Mouse (Mus musculus) right cerebral cortex, postnatal 36 days (tissue): Measurements from ENCODE around the gene Trap1a.
"Not testable (repeated sequence)": the region's sequence is repeated elsewhere in the genome, so short reads cannot be mapped to it uniquely, and the experiment has no call there.

Experiments
- DNase-seq, 2 experiments: peaks; one replicate each; pipeline ENCODE4 v3.0.0; 2022; ENCODE audit warnings: low spot score in 2 of 2, mixed read lengths in 1 of 2

The Trap1a gene

DNA sequence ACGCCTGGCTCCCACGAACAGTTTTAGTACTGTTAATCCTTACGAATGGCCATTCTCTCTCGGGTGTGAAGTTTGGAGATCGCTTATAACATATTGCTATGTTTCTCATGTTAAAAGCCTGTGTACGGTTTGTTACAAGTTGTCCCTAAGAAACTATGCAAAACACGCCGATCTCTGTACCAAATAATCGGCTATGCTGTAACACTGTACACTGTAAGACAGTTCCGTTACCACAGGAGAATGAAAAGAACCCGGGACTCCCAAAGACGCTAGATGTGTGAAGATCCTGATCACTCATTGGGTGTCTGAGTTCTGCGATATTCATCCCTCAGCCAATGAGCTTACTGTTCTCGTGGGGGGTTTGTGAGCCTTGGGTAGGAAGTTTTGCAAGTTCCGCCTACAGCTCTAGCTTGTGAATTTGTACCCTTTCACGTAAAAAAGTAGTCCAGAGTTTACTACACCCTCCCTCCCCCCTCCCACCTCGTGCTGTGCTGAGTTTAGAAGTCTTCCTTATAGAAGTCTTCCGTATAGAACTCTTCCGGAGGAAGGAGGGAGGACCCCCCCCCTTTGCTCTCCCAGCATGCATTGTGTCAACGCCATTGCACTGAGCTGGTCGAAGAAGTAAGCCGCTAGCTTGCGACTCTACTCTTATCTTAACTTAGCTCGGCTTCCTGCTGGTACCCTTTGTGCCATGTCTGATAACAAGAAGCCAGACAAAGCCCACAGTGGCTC is at the start of gene Trap1a:
TSS of gene Trap1a (plus strand) at position 421 of the 732 bp plus-strand sequence.
- DNase-seq = no peak

DNA sequence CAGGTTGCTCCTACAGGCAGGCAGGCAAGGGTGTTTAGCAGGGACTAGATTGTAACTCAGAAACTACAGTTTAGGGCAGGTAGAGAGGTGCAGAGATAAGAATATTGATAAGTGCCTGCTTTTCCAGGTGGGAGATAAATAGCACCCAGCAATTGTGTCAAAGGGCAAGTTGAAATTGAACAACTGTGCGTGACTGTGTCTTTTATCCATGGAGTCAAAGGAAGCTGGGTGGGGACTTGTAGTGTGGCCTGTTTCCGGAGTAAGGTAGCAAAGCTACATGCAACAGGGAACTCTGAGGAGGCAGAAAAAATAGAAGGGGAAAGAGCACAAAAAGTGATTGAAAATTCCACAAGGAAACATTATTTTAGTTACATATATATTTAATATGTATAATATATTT is 40.4 kb upstream of the Trap1a start:
- DNase-seq = no peak

GRCm38 (mm10) chrX:139295325-139295724 is 38.2 kb upstream of the Trap1a start:
- no peak for DNase-seq

- not testable (repeated sequence) for DNase-seq
Observed at GRCm38 (mm10) chrX:139317356-139317755, 16.1 kb upstream of the Trap1a start.

- no peak for DNase-seq
Observed at GRCm38 (mm10) chrX:139332583-139332982, 900 bp upstream of the Trap1a start.

GRCm38 (mm10) chrX:139334504-139335418 is 1.3 kb downstream of the Trap1a start:
- no peak for DNase-seq

DNA sequence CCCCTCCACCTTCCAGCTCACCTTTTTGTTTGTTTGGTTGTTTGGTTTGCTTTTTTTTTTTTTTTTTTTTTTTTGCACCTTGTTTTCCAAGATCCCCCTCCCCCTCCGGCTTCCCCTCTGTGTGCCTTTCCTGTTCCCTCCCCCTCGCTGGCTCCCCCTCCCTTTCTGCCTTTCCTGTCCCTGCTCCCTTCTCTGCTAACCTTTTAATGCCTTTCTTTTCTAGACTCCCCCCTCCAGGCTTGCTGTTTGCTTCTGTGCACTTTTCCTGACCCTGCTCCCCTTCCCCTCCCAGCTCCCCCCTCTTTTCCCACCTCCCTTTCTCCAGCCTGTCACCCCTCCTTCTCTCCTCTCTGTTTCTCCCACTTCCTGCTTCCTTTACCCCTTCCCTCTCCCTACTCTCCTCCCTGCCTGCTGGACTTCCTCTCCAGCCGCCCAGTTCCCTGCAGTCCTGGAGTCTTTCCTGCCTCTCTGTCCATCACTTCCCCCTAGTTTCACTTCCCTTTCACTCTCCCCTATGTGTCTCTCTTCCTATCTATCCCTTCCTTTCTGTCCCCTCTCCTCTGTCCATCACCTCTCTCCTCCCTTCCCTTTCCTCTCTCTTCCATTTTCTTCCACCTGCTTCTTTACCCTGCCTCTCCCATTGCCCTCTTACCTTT is 2.1 kb downstream of the Trap1a start:
- DNase-seq = no peak

DNA sequence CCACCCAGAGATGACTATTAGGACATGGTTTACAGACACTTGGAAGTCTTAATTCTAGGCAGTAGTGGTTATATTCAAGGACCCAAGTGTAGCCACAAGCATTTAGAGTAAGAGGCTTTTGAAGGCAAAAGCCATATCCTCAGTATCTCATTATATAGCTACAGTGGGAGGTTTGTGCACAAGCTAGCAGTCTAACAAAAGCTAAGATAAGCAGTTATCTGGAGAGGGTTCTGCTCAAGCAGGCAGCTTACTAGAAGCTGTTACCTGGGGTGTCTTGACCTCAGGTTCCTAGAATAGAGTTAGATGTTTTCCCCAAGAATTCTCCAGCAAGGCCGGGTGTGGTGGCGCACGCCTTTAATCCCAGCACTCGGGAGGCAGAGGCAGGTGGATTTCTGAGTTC is 6.1 kb downstream of the Trap1a start:
- no peak for DNase-seq

DNA sequence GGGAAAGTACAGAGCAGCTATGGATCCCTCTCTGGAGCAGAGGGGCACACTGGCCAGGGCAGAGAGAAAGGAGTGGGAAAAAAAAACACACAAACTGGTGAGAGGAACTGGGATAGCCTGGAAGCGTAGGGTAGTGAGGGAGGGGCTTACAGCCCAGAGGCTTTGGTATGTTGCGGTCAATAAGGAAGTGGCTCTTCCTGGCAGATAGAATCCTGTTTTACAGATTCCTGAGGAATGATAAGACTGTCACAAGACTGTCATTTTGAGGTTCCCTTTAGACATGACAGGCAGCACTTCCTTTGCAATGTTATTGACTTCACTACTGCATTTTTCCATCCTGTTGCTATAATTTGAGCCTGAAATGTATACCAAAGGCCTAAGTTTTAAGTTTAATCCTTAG is 7.7 kb downstream of the Trap1a start:
- no peak for DNase-seq

DNA sequence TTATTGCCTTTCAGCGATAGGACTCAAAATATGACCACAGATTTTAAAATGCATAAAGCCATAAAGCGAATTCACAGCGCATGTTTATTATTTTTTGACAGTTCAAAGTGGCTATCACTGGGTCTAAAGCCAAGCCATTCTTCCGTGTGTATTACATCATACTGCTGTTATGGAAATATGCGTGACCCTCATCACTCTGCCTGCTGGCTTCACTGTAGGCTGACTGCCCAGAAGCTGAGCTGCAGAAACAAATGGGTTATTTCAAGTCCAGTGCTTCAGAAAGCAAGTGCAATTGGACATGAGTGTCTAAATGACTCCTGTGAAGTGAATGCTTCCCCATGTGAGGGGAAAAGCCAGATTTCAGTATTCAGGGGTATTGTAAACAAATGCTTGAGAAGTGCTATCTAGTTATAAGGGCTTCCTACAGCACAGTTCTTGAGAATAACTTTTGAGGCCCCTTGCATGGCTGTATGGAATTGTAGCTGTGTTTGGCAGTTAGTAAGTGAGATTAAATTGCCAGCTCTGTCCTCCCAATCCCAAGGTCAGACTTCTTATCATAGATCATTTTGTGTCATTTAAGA is 18.8 kb downstream of the Trap1a start:
- DNase-seq = no peak

- DNase-seq = no peak
Observed at GRCm38 (mm10) chrX:139357639-139358260, 24.3 kb downstream of the Trap1a start.

DNA sequence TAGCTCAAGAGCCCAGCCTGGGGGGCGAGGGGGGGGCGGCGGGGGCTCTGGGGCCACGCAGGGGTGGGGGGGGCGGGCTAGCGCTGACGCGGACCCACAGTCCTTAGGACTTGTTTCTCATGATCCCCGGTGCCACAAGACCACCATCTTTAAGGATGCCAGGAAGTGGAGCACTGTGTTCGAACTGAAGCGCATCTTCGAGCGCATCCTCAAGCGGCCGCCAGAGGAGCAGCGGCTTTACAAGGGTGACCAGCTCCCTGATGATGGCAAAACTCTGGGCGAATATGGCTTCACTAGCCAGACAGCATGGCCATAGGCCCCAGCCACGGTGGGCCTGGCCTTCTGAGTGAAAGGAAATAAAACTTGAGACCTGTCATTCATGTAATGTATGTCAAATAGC is 24.9 kb downstream of the Trap1a start:
- no peak for DNase-seq

DNA sequence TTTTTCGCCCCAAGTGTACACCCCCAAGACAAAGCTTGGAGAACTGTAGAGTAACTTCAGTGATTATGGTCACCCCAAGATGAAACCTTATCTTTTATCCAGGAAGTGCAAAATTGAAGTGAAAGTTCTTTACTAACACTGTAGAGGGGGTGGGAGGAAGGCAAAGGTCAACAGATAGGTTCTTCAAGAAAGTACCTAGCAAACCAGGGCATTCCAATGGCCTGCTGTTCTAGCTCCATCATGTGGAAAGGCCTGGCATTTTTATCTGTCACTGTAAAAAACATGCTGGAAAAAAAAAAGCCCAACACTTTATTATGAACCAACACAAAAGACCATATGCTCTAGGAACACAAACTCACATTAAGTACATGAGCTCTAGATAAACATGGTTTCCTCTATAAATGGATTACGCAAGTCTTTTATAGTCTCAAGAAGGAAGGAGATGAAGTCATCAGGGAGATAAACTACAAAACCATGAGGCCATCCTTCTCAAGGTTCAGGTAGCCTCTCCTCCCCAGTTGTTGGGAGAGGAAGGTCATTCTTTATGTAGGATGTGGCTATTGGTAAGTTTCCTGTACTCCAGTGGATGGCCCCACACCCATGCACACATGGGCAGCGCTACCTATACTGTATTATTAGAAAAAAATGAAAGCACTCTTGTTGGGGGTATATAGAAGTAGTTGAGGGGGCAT is 33.5 kb downstream of the Trap1a start:
- no peak for DNase-seq

DNA sequence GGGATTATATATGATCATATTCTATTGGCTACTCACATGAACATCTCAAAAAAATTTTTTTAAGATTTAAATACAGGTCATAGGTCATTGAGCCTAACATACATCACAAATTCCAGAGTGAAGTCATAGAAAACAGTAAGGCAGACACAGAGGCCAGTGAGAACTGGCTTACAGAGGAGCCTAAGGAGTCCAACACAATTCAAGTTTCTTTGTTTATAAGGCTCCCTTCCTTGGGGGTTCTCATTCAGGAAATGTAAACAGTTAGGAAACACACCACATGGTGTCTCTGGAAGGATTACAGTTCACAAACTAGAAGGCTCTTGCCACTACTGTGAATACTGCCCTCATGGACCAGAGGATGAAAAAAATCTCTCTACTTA is 34.0 kb downstream of the Trap1a start:
- no peak for DNase-seq

- no peak for DNase-seq
Observed at GRCm38 (mm10) chrX:139369122-139369521, 35.6 kb downstream of the Trap1a start.

DNA sequence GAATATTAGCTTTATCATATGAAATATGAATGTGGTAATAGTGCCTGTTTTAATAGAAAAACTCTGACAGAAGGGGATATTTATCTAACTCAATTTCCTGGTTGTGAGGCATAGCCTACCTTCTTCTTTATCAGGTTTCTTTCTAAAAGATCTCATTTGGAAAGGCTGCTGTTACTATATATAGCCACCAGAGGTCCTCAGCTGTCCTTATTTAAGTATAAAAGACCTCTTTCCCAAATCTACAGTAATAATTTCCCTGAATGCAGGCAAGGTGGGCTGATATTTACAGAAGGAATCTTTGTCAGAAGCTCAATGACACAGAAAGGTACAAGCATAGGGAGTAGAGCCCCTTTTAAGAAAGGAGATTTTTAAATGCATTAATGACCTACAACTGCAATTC is 39.2 kb downstream of the Trap1a start:
- DNase-seq = no peak
